Mouse (Mus musculus) hindbrain, embryonic 16.5 days (tissue): Measurements from ENCODE around the gene Olfr722. TPM values are rescaled to one million over a fixed set of nuclear protein-coding genes. Genes with fewer than 3 reads are reported as not detected.
"Not testable (repeated sequence)": the region's sequence is repeated elsewhere in the genome, so short reads cannot be mapped to it uniquely, and the experiment has no call there.

ENCODE experiments used
- ATAC-seq: fragments of 200-750 bp; cut with Nextera tagmentation; 2 replicates; pipeline ENCODE4 v1.8.0; 2017; ENCODE audit warnings: moderate TSS enrichment, moderate library complexity
- H3K27ac ChIP-seq: fragments of 300-500 bp; sonication (generic); 2 replicates; pipeline ENCODE4 v1.5.1; 2014; ENCODE audit warnings: low read depth, mild to moderate bottlenecking, control low read depth, low read length, moderate library complexity
- H3K27me3 ChIP-seq: fragments of 300-500 bp; sonication (generic); replicated peaks from 2 replicates; pipeline ENCODE4 v1.6.1; 2014; ENCODE audit warnings: low read length; ENCODE audit not compliant: control insufficient read depth, insufficient read depth
- H3K36me3 ChIP-seq: fragments of 300-500 bp; sonication (generic); 2 replicates; pipeline ENCODE4 v1.6.1; 2014; ENCODE audit warnings: mild to moderate bottlenecking, low read length, moderate library complexity, mixed read lengths; ENCODE audit not compliant: control insufficient read depth, insufficient read depth
- H3K4me1 ChIP-seq: fragments of 300-500 bp; sonication (generic); 2 replicates; pipeline ENCODE4 v1.6.1; 2014; ENCODE audit warnings: low read depth, low read length; ENCODE audit not compliant: control insufficient read depth, insufficient read depth
- H3K4me2 ChIP-seq: fragments of 300-500 bp; sonication (generic); 2 replicates; pipeline ENCODE4 v1.6.1; 2014; ENCODE audit warnings: mild to moderate bottlenecking, low read length, control low read depth, moderate library complexity
- H3K4me3 ChIP-seq: fragments of 300-500 bp; sonication (generic); 2 replicates; pipeline ENCODE4 v1.5.1; 2014; ENCODE audit warnings: mild to moderate bottlenecking, low read length, control low read depth, moderate library complexity
- H3K9ac ChIP-seq: fragments of 300-500 bp; sonication (generic); 2 replicates; pipeline ENCODE4 v1.6.1; 2014; ENCODE audit warnings: low read depth, mild to moderate bottlenecking, control low read depth, low read length, moderate library complexity
- H3K9me3 ChIP-seq: fragments of 300-500 bp; sonication (generic); 2 replicates; pipeline ENCODE4 v1.6.1; 2014; ENCODE audit warnings: mild to moderate bottlenecking, low read length, moderate library complexity; ENCODE audit not compliant: control insufficient read depth
- polyA plus RNA-seq: library from polyadenylated mRNA; unstranded; fragments of >200 nt; fragmentation: Nextera tagmentation; extraction: Ambion mirVana; gene quantifications from 2 replicates; pipeline ENCODE4 v1.2.1, GENCODE M21; 2015

Gene Olfr722
- polyA plus RNA-seq: not detected in 2 replicates

GRCm38 (mm10) chr14:49901899-49902298 lies at the start of gene Olfr722:
Olfr722 (minus strand) TSS chr14:49901999.
- H3K36me3 ChIP-seq: no peaks in the 10 kb centered on the region
- H3K27me3 ChIP-seq: no peaks in the 10 kb centered on the region
- no peak within 1 kb of the TSS for H3K27ac ChIP-seq
- ATAC-seq: no peak
- no peak within 1 kb of the TSS for H3K9ac ChIP-seq
- no peaks in the 10 kb centered on the region for H3K9me3 ChIP-seq
- H3K4me2 ChIP-seq: no peak within 1 kb of the TSS
- no peaks in the 10 kb centered on the region for H3K4me1 ChIP-seq
- no peak within 1 kb of the TSS for H3K4me3 ChIP-seq

GRCm38 (mm10) chr14:49931687-49932086 lies 29.9 kb upstream of the Olfr722 start, which contains the start of gene Olfr723:
Olfr723 (minus strand) TSS chr14:49931787.
- not testable (repeated sequence) for H3K27ac ChIP-seq, ATAC-seq, H3K4me1 ChIP-seq, H3K27me3 ChIP-seq, H3K36me3 ChIP-seq, H3K9me3 ChIP-seq, H3K9ac ChIP-seq, H3K4me2 ChIP-seq, H3K4me3 ChIP-seq

- ATAC-seq: no peak
- H3K27ac ChIP-seq: no peak overlapping the region
Observed at GRCm38 (mm10) chr14:49860387-49860786, 41.4 kb downstream of the Olfr722 start.

More at GRCm38 (mm10) chr14:49860387-49860786, 41.4 kb downstream of the Olfr722 start:
- Histone ChIP-seq H3K36me3 (no peaks in the 10 kb centered on the region), H3K9me3 (no peaks in the 10 kb centered on the region), H3K4me1 (no peaks in the 10 kb centered on the region), H3K4me3 (no peak overlapping the region), H3K9ac (no peak overlapping the region), H3K27me3 (no peaks in the 10 kb centered on the region), H3K4me2 (no peak overlapping the region)

Other genes with a start within 250 kb of the Olfr722 start
- 26.4 and 26.7 TPM in 2 replicates for gene Armh4, start 118.6 kb downstream of the Olfr722 start, polyA plus RNA-seq
- gene Olfr723, start 29.8 kb upstream of the Olfr722 start, polyA plus RNA-seq: not detected in 2 replicates
- gene Olfr724, start 61.3 kb upstream of the Olfr722 start, polyA plus RNA-seq: not detected in 2 replicates
- not detected in 2 replicates for gene Olfr725, start 138.4 kb upstream of the Olfr722 start, polyA plus RNA-seq
- gene Olfr726, start 189.0 kb upstream of the Olfr722 start, polyA plus RNA-seq: not detected in 2 replicates
- gene Olfr727, start 221.2 kb upstream of the Olfr722 start, polyA plus RNA-seq: not detected in 2 replicates
- not detected in 2 replicates for gene Olfr728, start 240.7 kb upstream of the Olfr722 start, polyA plus RNA-seq